Mouse (Mus musculus): Measurements from ENCODE around the gene Tdrkh.

GRCm38 (mm10) chr3:94404366-94405054, 8.6 kb upstream of the Tdrkh start:
- TF ChIP-seq CTCF (IDR thresholded peaks at IDR 0.05; ENCODE audit: low read depth, low read length) (no peak), POLR2A (IDR thresholded peaks at IDR 0.05; ENCODE audit: borderline replicate concordance, low read depth, low read length) (no peak)
